Mouse (Mus musculus) gonadal fat pad, adult 2 months (tissue): ENCODE measurements around the gene Glrx. TPM values are rescaled to one million over a fixed set of nuclear protein-coding genes. Genes with fewer than 3 reads are reported as not detected.
"Not testable (repeated sequence)": the region's sequence is repeated elsewhere in the genome, so short reads cannot be mapped to it uniquely, and the experiment has no call there.

Source experiments
- DNase-seq: peaks from one replicate; pipeline ENCODE4 v3.0.0-alpha.2; 2012; ENCODE audit warnings: low read depth
- polyA plus RNA-seq: library from polyadenylated mRNA; depleted of rRNA; stranded (reverse); fragments of >200 nt; gene quantifications from 2 replicates; pipeline ENCODE4 v1.2.3, GENCODE M21; 2012

Gene Glrx
- polyA plus RNA-seq, 1 experiment, result 58.3 TPM

DNA sequence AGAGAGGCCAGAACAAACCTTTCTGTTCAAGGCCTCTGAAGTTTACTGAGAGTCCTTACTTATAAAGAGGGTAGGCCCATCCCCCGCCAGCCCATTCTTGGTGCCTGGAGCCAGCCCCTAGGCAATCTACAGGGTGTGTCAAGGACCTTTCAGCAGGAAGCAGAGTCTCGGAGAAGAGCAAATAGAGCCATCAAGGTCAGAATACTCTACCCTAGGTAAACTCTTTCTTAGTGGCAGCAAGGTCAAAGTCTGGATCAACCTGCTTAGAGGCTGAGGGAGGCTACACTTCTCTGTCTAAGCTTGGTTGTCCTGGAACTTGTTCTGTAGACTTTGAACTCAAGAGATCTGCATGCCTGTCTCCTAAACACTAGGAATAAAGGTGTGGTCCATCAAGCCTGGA, 4.2 kb upstream of the Glrx start:
- no peak for DNase-seq

DNA sequence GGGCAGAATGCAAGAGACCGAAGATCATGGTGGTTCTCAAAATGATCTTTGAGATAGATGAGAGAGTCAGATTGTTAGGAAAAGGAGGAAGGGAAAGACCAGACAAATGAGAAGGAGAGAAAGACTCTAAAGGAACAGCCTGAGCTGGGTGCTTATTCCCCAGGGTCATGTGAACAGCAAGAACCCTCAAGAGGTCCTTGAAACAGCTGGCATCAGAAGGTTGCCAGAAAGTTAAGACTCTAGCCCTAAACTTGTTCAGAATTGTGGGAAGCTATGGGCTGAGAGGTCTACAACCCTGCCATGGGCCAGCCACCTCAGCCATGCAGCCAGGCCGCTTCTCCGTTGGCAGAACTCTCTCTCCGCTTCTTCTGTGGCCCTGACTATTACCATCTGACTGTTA, 1.2 kb upstream of the Glrx start:
- DNase-seq, result no peak

DNA sequence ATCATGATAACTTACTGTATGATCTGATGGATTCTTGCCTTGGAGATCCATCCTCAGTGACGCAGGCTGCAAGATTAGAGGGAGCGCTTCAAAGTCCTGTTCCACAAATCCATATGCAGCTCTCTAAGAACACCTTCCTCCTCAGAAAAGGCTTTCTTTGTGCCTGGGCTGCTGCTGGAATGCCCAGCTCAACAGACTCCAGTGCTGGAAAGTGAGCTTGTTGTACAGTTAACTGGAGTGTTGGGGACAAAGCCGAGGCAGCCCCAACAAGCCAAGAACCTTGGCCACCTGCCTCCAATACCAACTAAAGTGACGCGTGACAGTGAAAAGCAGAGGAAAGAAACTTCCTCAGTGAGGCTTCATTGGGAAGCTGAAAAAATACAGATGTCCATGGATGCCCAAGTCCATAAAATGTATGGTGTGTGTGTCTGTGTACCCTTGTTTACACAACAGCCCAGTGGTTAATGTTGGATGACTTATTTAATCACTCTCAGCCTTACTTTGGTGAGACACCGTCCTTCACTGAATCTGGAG, 1.2 kb downstream of the Glrx start:
- no peak for DNase-seq

DNA sequence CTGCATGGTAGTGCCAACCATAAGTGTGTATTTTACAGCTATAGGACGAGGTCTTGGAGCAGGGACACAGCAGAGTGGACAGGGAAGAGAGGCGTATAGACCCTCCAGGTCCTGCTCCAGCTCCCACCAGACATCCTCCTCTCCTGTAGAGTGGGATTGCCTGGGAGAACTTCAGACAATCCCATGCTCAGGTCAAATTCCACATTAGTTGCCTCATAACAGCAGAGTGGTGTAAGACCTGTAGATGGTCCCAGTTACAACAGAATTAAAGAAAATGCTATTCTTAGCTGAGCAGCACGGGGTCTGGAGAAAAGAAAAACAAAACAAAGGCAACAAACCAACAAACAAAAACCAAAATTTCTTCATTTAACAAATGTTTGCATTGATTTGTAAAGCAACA, 2.3 kb downstream of the Glrx start:
- DNase-seq, result no peak

DNA sequence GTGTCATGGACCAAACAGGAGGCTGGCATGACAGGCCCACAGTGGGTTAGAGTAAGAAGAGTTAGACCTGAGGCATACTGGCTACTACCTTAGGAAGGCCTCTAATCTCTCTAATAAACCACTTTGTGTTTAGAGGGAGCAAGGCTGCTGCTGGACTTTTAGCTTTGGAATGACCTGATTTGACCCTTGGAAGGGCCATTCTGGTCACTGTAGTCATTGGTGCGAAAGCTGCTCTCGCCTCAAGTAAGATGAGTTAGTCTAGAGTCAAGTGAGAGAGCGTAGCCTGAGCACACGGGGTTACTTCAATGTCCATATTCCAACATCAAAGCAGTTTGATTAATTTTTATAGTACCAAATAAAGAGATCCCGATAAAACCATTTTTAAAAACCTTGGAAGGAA, 3.7 kb downstream of the Glrx start:
- DNase-seq, result no peak

DNA sequence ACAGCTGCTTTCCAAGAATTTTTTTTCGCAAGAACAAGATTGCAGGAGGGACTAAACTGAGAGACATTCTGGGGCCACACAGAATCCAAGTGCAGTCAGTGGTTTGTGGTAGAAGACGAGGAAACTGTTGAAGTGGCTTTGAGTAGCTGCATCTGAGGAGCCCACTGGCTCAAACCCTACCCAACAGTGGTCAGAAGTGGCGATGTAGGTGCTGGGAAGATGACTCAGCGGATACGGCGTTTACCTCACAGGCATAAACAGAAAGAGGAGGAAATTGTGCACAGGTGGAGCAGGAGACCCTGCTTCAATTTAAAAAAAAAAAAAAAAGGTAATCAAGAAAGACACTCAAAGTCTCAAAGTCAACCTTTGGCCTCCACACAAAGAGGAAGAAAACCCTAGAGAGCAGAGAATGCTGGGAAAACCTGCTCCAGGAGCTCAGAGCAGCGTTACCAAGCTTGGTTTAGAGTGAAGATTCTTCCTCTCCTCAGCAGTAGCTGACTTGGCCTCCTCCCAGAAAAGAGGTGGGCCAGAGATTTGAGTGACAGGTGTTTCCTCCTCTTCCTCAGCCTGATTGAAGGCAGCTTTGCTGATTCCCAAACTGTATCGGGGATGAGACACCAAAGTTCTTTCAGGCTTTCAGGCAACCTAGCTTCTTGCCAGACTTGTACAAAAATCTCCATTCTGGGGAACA, 4.5 kb downstream of the Glrx start:
- no peak for DNase-seq

DNA sequence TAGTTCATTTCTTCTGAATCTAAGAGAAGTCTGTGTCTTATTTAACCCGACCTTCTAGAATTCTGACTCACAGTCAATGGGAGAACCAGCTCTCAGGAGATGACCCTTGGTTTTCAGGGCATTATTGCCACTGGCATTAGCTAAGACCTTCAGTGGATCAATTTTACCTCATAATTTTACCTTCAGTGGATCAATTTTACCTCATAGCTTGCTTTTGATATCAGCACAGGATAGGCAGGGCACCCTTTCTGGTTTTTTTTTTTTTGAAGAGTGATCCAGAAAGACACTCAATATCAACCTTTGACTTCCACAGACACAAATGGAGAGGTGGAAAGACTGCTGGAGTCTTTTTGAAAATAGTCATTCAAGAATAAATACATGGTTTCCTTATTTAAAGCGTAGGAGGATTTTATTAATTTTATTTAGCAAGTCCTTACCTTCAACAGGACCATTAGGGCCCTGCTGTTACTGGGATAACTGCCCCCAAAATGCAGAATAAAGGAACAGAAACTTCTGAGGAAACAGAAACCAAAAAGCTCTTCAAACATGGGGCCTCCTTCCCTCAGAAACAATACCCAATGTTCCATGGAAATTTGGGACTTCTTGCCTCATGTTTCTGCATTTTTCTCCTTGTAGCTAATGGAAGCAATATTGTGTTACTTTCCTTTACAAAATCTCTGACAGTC, 5.3 kb downstream of the Glrx start:
- DNase-seq, result no peak

DNA sequence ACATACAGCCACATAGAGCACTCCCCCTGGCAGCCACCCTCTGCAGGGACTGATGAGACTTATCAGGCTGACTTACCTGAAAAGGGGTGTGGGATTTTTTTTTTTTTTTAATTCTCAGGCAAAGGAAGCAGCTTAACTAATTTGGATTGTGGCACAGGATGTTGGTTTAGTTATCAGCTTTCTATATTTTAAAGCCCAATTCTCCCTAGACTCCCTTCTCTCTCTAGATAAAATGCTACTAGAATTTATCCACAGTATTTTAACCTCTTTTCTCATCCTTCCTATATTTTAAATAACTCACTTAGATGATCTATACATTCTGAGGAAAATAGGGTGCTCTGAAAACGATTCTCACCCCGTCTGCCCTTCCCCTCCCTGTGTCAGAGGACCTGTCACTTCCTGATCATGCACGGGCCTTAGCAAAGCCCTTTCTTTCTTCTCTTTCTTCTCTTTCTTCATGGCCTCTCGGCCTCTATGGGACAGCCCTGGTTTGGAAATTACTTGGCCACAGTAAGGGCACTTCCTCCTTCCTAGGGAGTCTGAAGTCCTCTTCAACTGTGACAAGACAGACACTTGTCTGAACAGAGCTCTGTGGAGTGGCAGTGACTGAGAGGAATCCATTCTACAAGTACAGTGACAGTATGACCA, 6.0 kb downstream of the Glrx start:
- no peak for DNase-seq

DNA sequence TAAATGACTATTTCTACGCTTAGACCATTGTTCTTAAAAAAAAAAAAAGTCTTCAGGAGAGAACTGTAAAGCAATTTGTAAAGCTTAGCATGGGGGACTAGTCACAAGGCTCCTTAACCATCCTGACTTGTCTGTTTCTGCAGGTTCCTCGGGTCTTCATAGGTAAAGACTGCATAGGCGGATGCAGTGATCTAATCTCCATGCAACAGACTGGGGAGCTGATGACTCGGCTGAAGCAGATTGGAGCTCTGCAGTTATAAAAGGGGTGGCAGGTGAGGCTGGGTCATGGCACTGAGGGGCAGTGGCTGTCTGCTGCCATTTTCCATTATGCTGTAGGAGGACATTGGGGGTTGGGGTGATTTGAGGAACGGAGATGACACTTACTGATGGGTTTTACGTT, 7.4 kb downstream of the Glrx start:
- DNase-seq, result no peak

DNA sequence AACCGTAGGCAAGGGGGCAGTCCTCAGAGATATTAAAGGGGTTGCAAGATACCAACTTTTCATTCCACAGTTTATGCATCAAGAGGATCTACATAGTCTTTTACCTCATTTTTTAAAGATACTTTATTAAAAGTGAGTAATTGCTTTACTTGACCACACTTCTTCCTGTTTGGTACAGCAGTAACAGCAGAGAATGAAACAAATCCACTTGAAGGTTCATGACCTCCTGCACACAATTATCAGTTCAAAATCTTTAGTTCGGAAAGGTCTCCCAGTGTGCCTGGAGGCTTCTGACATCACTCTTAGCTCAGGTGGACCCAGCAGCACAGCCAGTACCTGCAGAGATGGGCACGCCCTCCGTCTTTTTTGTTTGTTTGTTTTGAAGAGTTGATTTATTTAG, 12.4 kb downstream of the Glrx start:
- DNase-seq, result no peak

DNA sequence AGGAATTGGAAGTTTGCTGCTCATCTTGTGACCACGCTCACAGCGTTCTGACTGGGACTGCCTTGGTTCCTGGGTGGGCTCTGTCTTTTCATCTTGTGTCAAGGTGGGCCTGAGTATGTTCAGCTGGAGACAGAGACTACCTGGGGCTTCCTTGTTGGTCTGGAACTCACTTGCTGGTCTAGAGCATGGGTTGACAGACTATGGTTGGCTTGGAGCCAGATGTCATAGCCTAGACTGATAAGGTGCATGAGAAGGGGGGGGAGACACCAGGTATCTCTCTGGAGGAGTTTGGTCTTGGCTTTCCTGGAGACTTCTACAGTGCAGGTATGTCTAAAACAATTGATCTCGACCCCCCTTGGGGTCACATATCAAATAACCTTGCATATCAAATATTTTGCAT, 13.4 kb downstream of the Glrx start:
- DNase-seq, result no peak

DNA sequence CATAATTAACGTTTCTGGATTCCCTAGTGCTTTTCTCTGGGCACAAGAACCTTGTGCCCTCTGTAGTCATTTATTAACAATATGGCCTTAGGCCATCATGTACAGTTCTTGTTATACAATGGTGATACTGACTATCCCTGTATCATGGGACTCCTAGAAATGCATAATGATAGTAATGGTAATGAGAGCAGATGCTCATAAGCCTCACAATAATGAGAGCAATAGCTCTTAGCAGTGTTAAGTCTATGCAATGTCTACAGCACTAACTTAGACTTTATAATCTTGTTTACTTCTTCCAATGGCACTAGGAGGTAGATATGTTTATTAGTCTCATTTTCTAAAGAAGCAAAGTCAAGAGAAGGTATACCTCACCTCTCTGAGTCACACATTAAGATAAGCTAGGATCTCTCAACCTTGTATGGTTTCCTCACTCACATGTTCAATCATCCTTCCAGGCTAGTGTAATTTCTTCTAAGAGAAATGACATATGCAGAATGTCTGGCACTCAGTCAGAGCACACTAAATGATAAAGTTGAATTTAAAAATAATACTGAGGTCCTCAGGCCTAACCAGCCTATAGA, 19.7 kb downstream of the Glrx start:
- DNase-seq, result no peak

DNA sequence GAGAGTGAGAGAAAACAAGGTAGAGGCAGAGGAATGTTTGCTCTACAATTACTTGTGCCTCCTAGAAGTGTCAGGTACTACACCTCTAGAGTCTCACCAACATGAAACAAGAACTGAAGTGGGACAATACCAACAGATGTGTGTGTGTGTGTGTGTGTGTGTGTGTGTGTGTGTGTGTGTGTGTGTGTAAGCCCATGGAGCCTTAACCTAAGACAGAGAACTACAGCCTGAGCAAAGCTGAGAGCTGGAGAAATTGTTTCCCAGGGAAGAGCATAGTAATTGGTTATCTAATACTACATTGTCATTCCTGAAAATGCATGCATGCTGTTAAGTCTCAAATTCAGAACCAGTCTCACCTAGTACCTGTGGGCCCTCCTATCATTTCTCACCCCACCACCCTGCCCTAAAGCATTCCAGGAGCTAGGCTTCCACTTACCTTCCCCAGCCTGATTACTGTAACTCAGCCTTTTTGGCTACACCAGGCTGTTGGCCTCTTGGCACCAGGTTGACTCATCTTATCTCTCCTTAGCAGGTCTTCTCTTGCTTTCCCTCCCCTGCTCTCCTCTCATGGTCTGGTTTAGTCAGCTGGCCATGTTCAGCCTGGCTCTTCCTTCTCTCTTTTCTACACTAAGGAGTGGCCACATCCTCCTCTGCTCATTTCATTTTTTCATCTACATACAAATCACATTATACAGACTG, 26.0 kb downstream of the Glrx start:
- no peak for DNase-seq

DNA sequence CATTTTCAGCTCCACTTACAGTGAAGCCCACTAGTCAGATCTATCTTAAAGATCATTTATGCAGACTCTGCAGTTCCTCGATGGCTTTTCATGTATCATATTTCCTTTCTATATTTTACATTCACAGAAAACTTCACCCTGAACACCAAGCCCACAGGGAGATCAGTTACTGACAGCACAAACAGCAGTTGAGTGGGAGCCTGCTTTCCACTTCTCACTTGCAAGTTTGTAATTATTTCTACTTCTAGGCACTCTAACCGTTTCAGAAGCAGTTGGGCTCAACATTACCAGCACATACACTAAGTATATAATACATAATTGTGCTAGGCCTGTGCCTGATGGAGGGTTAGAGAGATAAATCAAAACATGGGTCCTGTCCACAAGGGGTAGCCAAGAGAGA, 28.2 kb downstream of the Glrx start:
- no peak for DNase-seq

DNA sequence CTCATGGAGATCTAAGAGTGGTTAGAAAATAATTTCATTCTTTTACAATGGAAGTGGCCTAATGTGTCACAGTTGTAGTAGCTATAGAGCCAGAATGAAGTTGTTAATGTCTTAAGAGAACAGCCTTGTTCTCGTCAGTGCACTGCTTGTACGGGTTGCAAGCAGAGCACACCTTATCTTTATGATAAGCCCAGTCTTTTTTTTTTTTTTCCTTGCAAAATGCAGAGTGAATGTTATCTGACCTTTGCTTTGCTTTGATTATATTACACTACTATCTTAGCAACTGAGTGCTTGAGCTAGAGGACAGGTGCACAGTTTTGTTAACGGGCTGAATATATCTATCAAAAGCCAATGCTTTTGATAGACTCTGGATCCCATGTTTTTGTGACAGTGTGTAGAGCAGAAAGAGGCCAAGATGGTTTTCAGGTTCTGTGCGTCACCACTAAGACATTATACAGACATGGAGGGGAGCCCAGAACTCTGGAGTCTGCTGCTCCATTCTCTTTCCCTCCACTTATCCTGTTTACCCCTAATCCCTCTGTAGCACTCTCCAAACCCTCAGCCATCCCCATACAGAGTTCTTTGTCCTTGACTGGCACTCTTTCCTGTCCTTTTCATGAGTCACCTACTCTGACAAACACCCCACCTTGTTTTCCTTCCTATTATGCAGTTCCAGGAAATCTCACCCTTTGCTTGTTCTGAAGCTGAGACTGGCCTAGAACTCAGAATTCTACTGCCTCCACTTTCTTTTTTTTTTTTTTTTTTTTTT, 35.1 kb downstream of the Glrx start:
- no peak for DNase-seq

DNA sequence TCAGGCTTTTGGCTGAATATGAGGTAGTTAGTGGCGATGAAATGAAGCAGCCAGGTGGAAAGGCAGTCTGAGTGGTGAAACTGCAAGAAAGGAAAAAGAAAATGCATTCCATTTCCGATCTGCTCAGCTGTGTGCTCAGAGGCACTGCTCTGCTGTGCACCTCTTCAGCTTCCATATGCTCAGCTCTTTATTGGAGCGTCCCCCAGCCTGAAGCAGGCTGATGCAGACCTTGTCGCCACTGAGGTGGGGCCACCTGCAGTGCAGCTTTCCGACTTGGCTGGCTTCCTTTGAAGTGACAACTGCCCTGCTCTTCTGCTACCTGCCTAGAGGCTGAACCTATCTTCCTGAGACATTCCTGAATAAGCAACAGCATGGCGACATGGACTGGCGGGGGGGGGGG, 36.5 kb downstream of the Glrx start:
- DNase-seq, result not testable (repeated sequence)

DNA sequence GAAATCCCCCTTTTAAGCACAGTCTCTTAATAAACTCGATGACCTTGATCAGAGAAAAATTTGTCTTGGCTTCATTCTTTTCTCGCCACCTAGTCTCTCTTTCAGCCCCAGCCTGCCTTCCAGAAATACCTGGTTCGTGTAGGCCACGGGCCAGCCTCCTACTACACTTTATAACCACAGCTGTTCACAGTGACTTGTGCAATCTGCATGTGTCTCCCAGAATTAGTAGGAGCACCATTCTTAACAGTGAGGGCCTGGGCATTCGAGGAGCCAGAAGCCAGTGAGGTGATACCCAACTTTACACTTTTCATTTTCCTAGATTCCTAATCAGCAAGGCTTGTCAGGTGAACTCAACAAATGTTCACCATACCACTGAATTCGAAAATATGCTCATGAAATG, 36.9 kb downstream of the Glrx start:
- peak; percentile 47 for DNase-seq

DNA sequence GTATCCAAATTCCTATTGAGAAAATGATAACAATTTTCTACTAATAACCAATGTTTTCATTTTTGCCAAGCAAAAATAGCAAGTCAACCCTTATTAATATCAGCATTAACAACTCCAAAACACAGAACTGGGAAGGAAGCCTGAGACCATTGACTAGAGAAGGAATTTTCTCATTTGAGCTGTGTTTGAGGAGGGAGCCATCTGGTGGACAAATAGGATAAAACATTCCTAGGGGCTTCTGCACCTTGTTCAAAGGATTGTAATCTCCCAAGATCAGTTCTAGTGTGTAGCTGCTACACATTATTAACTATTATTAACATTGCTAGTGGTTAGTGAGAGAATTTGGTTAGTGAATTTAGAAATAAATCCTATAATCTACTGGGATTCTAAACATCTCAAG, 38.2 kb downstream of the Glrx start:
- no peak for DNase-seq

DNA sequence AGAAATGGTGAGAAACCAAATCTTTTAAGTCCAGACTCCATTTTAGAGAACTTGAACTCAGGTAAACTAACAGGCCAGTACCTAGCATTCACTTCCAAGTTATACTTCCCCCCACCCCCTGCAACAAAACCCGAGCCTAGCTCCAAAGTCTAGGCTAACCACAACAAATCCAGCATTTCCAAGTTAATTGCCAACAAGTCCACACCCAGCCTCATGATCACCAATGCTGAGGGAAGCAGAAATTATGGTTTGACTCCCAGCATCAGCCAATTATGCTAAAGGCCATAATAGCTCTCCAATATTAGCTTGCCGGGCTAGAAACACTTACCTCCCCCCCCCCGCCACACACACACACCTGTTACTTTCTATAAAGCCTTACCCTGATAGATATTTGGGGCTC, 40.1 kb downstream of the Glrx start:
- no peak for DNase-seq

DNA sequence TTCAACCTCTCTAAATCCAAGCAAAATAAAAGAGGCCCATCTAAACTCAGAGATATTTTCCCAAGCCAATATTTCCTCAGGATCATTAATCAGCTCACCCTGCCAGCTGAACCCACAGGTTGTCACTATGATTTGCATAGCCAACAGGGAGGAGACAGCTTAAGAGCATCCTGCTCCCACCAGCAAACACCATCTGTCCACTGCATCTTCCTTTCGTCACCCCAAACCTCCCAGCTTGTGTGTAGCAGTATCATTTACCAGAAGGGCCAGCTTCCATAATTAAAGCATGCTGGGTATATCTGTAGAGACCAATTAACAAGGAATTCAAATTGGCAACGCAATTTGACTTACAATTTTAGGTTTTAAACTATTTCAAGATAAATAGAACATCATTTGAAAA, 40.8 kb downstream of the Glrx start:
- no peak for DNase-seq

DNA sequence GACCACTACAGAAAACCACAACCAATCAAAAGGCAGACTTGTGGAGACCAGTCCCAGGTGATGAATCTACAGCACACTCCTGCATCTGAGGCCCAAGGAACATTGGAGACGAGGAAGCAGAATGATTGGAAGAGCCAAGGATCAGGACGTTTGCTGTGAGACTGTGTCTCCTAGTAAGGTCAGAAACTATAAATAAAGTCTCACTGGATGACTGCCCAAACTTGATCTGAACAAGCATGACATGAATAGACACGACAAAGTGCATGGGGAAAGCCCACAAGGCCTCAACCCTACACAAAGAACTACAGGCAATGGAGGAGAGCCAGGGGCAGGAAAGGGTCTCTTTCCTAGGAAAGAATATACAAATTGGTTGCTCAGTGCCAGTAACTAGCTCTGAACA, 44.1 kb downstream of the Glrx start:
- DNase-seq, result no peak
